Mouse (Mus musculus) left cerebral cortex, postnatal 25 days (tissue): ENCODE results near the gene Gm10188. TPM values are rescaled to one million over a fixed set of nuclear protein-coding genes. Genes with fewer than 3 reads are reported as not detected.

Experiments
- DNase-seq, 2 experiments: peaks; one replicate each; pipeline ENCODE4 v3.0.0; 2022; ENCODE audit warnings: low spot score in 2 of 2, mixed read lengths in 1 of 2
- intact Hi-C: fragments of 180-260 bp; cut with DNase I; formaldehyde crosslinking; loops from one replicate; pipeline ENCODE4 v1.15.1; 2025
- total RNA-seq, 2 experiments: library from RNA; stranded (reverse); gene quantifications; 2 replicates each; pipeline ENCODE4 v1.2.3; 2021

Gm10188 gene
- total RNA-seq, 2 experiments from 2014 or later: not detected

GRCm38 (mm10) chr1:132231470-132232274, 2.1 kb upstream of the Gm10188 start:
- intact Hi-C loops: no loop called here
- DNase-seq: no peak

- intact Hi-C loops: no loop called here
- DNase-seq: no peak
Observed at GRCm38 (mm10) chr1:132226297-132227080, 3.1 kb downstream of the Gm10188 start.

- intact Hi-C loops: no loop called here
- no peak for DNase-seq
Observed at GRCm38 (mm10) chr1:132222166-132222565, 7.4 kb downstream of the Gm10188 start.

- intact Hi-C loops: no loop called here
- DNase-seq: no peak
Observed at GRCm38 (mm10) chr1:132221627-132222026, 7.9 kb downstream of the Gm10188 start.

GRCm38 (mm10) chr1:132216276-132216675, 13.3 kb downstream of the Gm10188 start:
- no peak for DNase-seq
- intact Hi-C loops: no loop called here

GRCm38 (mm10) chr1:132213076-132213475, 16.5 kb downstream of the Gm10188 start:
- DNase-seq: no peak
- intact Hi-C loops: no loop called here

GRCm38 (mm10) chr1:132212218-132212617, 17.3 kb downstream of the Gm10188 start:
- intact Hi-C loops: no loop called here
- peak; percentile 87 to 97 for DNase-seq

GRCm38 (mm10) chr1:132211672-132212071, 17.9 kb downstream of the Gm10188 start:
- no peak for DNase-seq
- intact Hi-C loops: loop anchor here (2.0 kb wide), 1 partner anchor 55 kb away; no protein-coding TSS in a partner anchor

- DNase-seq: peak in 1 of 2 experiments; percentile 55
- intact Hi-C loops: loop anchor here (2.0 kb wide), 1 partner anchor 54 kb away; no protein-coding TSS in a partner anchor
Observed at GRCm38 (mm10) chr1:132210922-132211321, 18.6 kb downstream of the Gm10188 start.

- DNase-seq: no peak
- intact Hi-C loops: no loop called here
Observed at GRCm38 (mm10) chr1:132209400-132209799, 20.2 kb downstream of the Gm10188 start.

- peak; percentile 58 to 79 for DNase-seq
- intact Hi-C loops: no loop called here
Observed at GRCm38 (mm10) chr1:132208154-132208553, 21.4 kb downstream of the Gm10188 start.

- intact Hi-C loops: no loop called here
- no peak for DNase-seq
Observed at GRCm38 (mm10) chr1:132206828-132207227, 22.7 kb downstream of the Gm10188 start.

GRCm38 (mm10) chr1:132205958-132206357, 23.6 kb downstream of the Gm10188 start:
- intact Hi-C loops: no loop called here
- DNase-seq: no peak

GRCm38 (mm10) chr1:132202771-132203170, 26.8 kb downstream of the Gm10188 start:
- intact Hi-C loops: no loop called here
- peak; percentile 56 to 88 for DNase-seq

GRCm38 (mm10) chr1:132201936-132202335, 27.6 kb downstream of the Gm10188 start:
- no peak for DNase-seq
- intact Hi-C loops: no loop called here

GRCm38 (mm10) chr1:132201511-132201860, 28.1 kb downstream of the Gm10188 start:
- intact Hi-C loops: no loop called here
- no peak for DNase-seq

- peak; percentile 69 to 94 for DNase-seq
- intact Hi-C loops: no loop called here
Observed at GRCm38 (mm10) chr1:132200562-132201510, 28.7 kb downstream of the Gm10188 start.

GRCm38 (mm10) chr1:132199934-132200333, 29.6 kb downstream of the Gm10188 start:
- DNase-seq: peak in 1 of 2 experiments; percentile 77
- intact Hi-C loops: no loop called here

GRCm38 (mm10) chr1:132199244-132199643, 30.3 kb downstream of the Gm10188 start:
- DNase-seq: peak in 1 of 2 experiments; percentile 78
- intact Hi-C loops: no loop called here
